Mouse (Mus musculus) megakaryocyte-erythroid progenitor cell, adult 5-6 weeks (primary cell): ENCODE data around the gene H2-T23. TPM values are rescaled to one million over a fixed set of nuclear protein-coding genes. Genes with fewer than 3 reads are reported as not detected.
"Not testable (repeated sequence)": the region's sequence is repeated elsewhere in the genome, so short reads cannot be mapped to it uniquely, and the experiment has no call there.

Experiments used
- ATAC-seq: replicated peaks from 2 replicates; pipeline ENCODE4 v1.8.0; 2016; ENCODE audit warnings: mild to moderate bottlenecking, inconsistent platforms; ENCODE audit not compliant: severe bottlenecking, poor library complexity, low FRiP score, low TSS enrichment
- total RNA-seq, 2 experiments: library from RNA; stranded (forward) in 1 of 2; stranded (reverse) in 1 of 2; fragments of 200-1000, 215-1000 nt in 1 of 2; fragments of >200 nt in 1 of 2; fragmentation: Nextera tagmentation in 1 of 2; gene quantifications; 2 replicates each; pipeline ENCODE4 v1.2.3; 2014 to 2017

H2-T23 gene
- total RNA-seq, 2 experiments from 2014 or later, result 84.5 to 98.1 TPM

GRCm38 (mm10) chr17:36025197-36025596 lies 7.5 kb downstream of the H2-T23 start:
- ATAC-seq, result no peak

GRCm38 (mm10) chr17:36023710-36024654 lies 8.7 kb downstream of the H2-T23 start:
- ATAC-seq, result peak; percentile 38; the same call in 1 of the 2 replicates

GRCm38 (mm10) chr17:36022922-36023321 lies 9.7 kb downstream of the H2-T23 start:
- no peak for ATAC-seq

GRCm38 (mm10) chr17:36022098-36022497 lies 10.6 kb downstream of the H2-T23 start:
- no peak for ATAC-seq

GRCm38 (mm10) chr17:36021309-36021708 lies 11.3 kb downstream of the H2-T23 start:
- no peak for ATAC-seq

GRCm38 (mm10) chr17:36020191-36021073 lies 12.2 kb downstream of the H2-T23 start, which contains the start of gene H2-T24:
Gene H2-T24 (minus strand): TSS chr17:36020560.
- ATAC-seq, result peak; percentile 78

GRCm38 (mm10) chr17:36019519-36019918 lies 13.1 kb downstream of the H2-T23 start:
- no peak for ATAC-seq

GRCm38 (mm10) chr17:36018979-36019378 lies 13.7 kb downstream of the H2-T23 start:
- no peak for ATAC-seq

- no peak for ATAC-seq
Observed at GRCm38 (mm10) chr17:36017046-36017445, 15.6 kb downstream of the H2-T23 start.

- no peak for ATAC-seq
Observed at GRCm38 (mm10) chr17:36014977-36015376, 17.7 kb downstream of the H2-T23 start.

GRCm38 (mm10) chr17:36004409-36004808 lies 28.2 kb downstream of the H2-T23 start:
- ATAC-seq, result not testable (repeated sequence)

GRCm38 (mm10) chr17:36003331-36003730 lies 29.3 kb downstream of the H2-T23 start:
- no peak for ATAC-seq

- peak; percentile 77 for ATAC-seq
Observed at GRCm38 (mm10) chr17:36001966-36002365, 30.7 kb downstream of the H2-T23 start.

GRCm38 (mm10) chr17:36001121-36001897 lies 31.3 kb downstream of the H2-T23 start:
- no peak for ATAC-seq

- ATAC-seq, result no peak
Observed at GRCm38 (mm10) chr17:36000349-36000748, 32.3 kb downstream of the H2-T23 start.

- no peak for ATAC-seq
Observed at GRCm38 (mm10) chr17:35999356-35999755, 33.3 kb downstream of the H2-T23 start.

GRCm38 (mm10) chr17:35998545-35999305 lies 33.9 kb downstream of the H2-T23 start:
- no peak for ATAC-seq

GRCm38 (mm10) chr17:35997713-35998510 lies 34.7 kb downstream of the H2-T23 start:
- ATAC-seq, result no peak
